Mouse (Mus musculus) heart, embryonic 12.5 days (tissue): Measurements from ENCODE around the gene Ywhag. TPM values are rescaled to one million over a fixed set of nuclear protein-coding genes. Genes with fewer than 3 reads are reported as not detected.

Experiments
- ATAC-seq: fragments of 200-750 bp; cut with Nextera tagmentation; 2 replicates; pipeline ENCODE4 v1.8.0; 2017; ENCODE audit warnings: moderate TSS enrichment, moderate library complexity; ENCODE audit not compliant: insufficient number of reproducible peaks, low FRiP score
- H3K27ac ChIP-seq: fragments of 300-500 bp; sonication (generic); 2 replicates; pipeline ENCODE4 v1.5.1; 2016; ENCODE audit warnings: mild to moderate bottlenecking, moderate library complexity; ENCODE audit not compliant: poor library complexity, severe bottlenecking
- H3K27me3 ChIP-seq: fragments of 300-500 bp; sonication (generic); replicated peaks from 2 replicates; pipeline ENCODE4 v1.6.1; 2016; ENCODE audit warnings: mild to moderate bottlenecking, moderate library complexity
- H3K36me3 ChIP-seq: fragments of 300-500 bp; sonication (generic); 2 replicates; pipeline ENCODE4 v1.6.1; 2016; ENCODE audit warnings: mild to moderate bottlenecking, moderate library complexity
- H3K4me1 ChIP-seq: fragments of 300-500 bp; sonication (generic); replicated peaks from 2 replicates; pipeline ENCODE4 v1.6.1; 2016; ENCODE audit warnings: mild to moderate bottlenecking
- H3K4me2 ChIP-seq: fragments of 300-500 bp; sonication (generic); 2 replicates; pipeline ENCODE4 v1.6.1; 2016; ENCODE audit warnings: mild to moderate bottlenecking, moderate library complexity
- H3K4me3 ChIP-seq: fragments of 300-500 bp; sonication (generic); 2 replicates; pipeline ENCODE4 v1.5.1; 2016; ENCODE audit warnings: mild to moderate bottlenecking
- H3K9ac ChIP-seq: fragments of 300-500 bp; sonication (generic); 2 replicates; pipeline ENCODE4 v1.6.1; 2016; ENCODE audit warnings: mild to moderate bottlenecking, moderate library complexity
- H3K9me3 ChIP-seq: fragments of 300-500 bp; sonication (generic); replicated peaks from 2 replicates; pipeline ENCODE4 v1.6.1; 2016; ENCODE audit warnings: mild to moderate bottlenecking, moderate library complexity
- WGBS: fragments of 180-500 bp; shearing (Covaris S2); methylation state at CpG from one replicate; pipeline ENCODE4 v1.1.7; 2016; 5-methylcytosine and 5-hydroxymethylcytosine counted together
- polyA plus RNA-seq: library from polyadenylated mRNA; unstranded; fragments of >200 nt; fragmentation: Nextera tagmentation; extraction: Ambion mirVana; gene quantifications from 2 replicates; pipeline ENCODE4 v1.2.1, GENCODE M21; 2016

The Ywhag gene
- polyA plus RNA-seq, 1 experiment from 2014 or later: 222 TPM

GRCm38 (mm10) chr5:135867637-135868593 is 66.5 kb downstream of the Ywhag start:
- 2% methylated on average over 70 of the region's 89 CpGs for WGBS
- peaks cover 91% of the 10 kb centered on the region for H3K27me3 ChIP-seq
- peak overlapping the region; percentile 69 for H3K9ac ChIP-seq
- ATAC-seq: peak; percentile 58
- no peak overlapping the region for H3K27ac ChIP-seq
- peak overlapping the region; percentile 89 for H3K4me2 ChIP-seq
- peak overlapping the region; percentile 55 for H3K4me3 ChIP-seq
- H3K4me1 ChIP-seq: peaks cover 20% of the 10 kb centered on the region
- H3K36me3 ChIP-seq: no peaks in the 10 kb centered on the region
- H3K9me3 ChIP-seq: no peaks in the 10 kb centered on the region

GRCm38 (mm10) chr5:135866662-135867061 is 67.8 kb downstream of the Ywhag start:
- H3K27me3 ChIP-seq: peaks cover 94% of the 10 kb centered on the region
- H3K9me3 ChIP-seq: no peaks in the 10 kb centered on the region
- H3K4me2 ChIP-seq: no peak overlapping the region
- no peak overlapping the region for H3K27ac ChIP-seq
- WGBS: 39% methylated on average over 8 of the region's 8 CpGs
- ATAC-seq: no peak
- H3K36me3 ChIP-seq: no peaks in the 10 kb centered on the region
- peaks cover 18% of the 10 kb centered on the region for H3K4me1 ChIP-seq
- no peak overlapping the region for H3K9ac ChIP-seq
- H3K4me3 ChIP-seq: no peak overlapping the region

Other genes starting within 250 kb of the Ywhag start
- 34.5 and 35.8 TPM in 2 replicates for gene Tmem120a, start 190.2 kb downstream of the Ywhag start, polyA plus RNA-seq
- not detected in 2 replicates for gene Styxl1, start 156.2 kb downstream of the Ywhag start, polyA plus RNA-seq
- gene Mdh2, start 156.1 kb downstream of the Ywhag start, polyA plus RNA-seq: 950 TPM in 2 replicates
- gene Srrm3, start 127.7 kb downstream of the Ywhag start, polyA plus RNA-seq: 0.22 TPM in 1 of 2 replicates, not detected in the other
- gene Hspb1, start 46.7 kb downstream of the Ywhag start, polyA plus RNA-seq: 916 and 1,021 TPM in 2 replicates
- 0.70 and 1.6 TPM in 2 replicates for gene Ssc4d, start 39.9 kb upstream of the Ywhag start, polyA plus RNA-seq
- 0.13 TPM in 1 of 2 replicates, not detected in the other for gene Zp3, start 45.5 kb upstream of the Ywhag start, polyA plus RNA-seq
- 28.7 and 29.9 TPM in 2 replicates for gene Dtx2, start 60.2 kb upstream of the Ywhag start, polyA plus RNA-seq
- gene Upk3b, start 103.9 kb upstream of the Ywhag start, polyA plus RNA-seq: 60.2 and 60.5 TPM in 2 replicates
- 0.40 and 0.50 TPM in 2 replicates for gene Upk3bl, start 119.9 kb upstream of the Ywhag start, polyA plus RNA-seq
- gene Rasa4, start 149.3 kb upstream of the Ywhag start, polyA plus RNA-seq: 1.0 and 1.6 TPM in 2 replicates
- 147 and 161 TPM in 2 replicates for gene Polr2j, start 182.0 kb upstream of the Ywhag start, polyA plus RNA-seq
- gene Lrwd1, start 201.5 kb upstream of the Ywhag start, polyA plus RNA-seq: 20.9 and 21.8 TPM in 2 replicates
- gene Alkbh4, start 201.5 kb upstream of the Ywhag start, polyA plus RNA-seq: 14.4 and 16.8 TPM in 2 replicates
- 3.0 and 3.1 TPM in 2 replicates for gene Orai2, start 236.1 kb upstream of the Ywhag start, polyA plus RNA-seq